Mouse (Mus musculus): Measurements from ENCODE around the gene Prrc2b. TPM values are rescaled to one million over a fixed set of nuclear protein-coding genes. Genes with fewer than 3 reads are reported as not detected.

Prrc2b gene
- total RNA-seq, 2 experiments from 2014 or later, result 271 to 276 TPM

DNA sequence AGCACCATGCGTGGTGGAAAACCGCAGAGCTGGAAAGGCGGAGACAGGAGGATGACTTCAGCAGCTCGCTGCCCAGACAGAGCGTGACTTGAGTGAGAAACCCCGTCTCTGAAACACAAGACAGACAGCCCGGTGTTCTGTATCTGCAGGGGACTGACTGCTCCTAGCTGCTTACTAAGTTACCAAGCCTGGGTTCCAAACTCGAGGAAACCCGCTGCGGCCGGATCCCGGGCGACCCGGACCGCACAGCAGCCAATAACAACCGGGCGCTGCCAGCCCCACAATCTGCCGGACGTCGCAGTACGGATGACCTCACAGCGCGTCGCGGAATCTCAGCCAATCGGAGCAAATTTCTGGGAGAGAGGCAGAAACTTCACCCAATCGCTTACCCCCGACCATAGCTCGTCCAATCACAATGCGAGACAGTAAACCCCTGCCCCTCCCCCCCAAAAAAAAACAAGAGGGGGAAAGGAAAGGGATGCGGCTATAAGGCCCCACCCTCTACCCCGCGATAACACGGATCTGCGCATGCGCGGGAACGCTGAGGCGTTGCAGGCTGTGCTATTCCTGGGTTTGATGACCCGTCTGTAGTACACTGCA lies 13.1 kb upstream of the Prrc2b start:
- peak; percentile 97 to 98 for DNase-seq

DNA sequence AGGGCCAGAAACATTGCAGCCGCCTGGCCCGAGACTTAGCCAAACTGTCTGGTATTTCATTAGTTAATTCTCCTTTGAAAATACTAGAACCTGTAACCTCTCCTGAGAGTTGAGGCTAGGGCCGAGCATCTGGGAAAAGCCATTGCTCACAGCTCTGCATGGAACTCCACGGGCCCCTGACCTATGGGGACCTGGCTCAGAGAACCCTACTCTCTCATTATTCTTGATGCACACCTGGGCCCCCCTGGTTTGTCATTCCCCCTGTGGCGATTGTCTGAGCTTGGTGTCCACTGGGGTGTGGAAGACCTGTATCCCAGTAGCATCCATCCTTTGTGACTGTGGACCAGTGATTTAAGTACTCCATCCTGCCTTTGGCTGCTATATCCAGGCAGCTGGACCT lies 11.5 kb upstream of the Prrc2b start:
- DNase-seq, result no peak

DNA sequence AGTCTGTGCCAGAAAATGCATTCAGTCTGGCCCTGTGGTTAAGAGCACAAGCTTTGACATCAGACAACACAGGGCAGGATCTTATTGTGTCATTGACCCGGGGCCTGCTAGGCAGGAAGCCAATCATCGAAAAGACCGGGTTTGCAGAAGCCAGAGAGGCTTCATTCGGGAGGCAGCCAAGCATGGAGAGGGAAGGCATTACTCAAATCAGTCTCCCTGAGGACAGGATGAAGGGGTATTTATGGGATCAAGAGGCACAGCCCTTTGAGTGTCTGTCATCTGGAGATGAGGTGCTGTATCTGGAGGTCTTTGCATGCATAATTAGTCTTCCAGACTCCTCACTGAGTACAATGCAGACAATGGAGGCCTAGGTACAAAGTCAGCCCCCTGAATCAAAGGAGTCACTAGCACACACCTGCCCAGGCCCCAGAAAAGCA lies 10.4 kb upstream of the Prrc2b start:
- no peak for DNase-seq

DNA sequence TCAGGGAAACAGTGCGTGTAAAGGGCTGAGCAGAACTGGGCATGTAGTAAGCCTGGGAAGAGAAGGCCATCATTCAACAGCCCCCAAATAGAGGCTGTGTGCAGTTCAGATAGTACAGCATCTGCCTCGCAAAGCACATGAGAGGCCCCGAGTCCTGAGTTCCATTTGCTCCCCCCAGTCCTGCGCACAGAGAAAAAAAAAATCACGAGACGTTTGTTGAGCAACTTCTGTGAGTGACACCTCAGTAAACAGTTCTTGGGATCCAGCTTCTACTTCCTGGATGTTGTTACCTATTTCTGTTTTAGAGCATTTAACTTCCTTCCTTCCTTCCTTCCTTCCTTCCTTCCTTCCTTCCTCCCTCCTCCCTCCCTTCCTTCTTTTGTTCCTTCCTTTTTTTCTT lies 9.3 kb upstream of the Prrc2b start:
- no peak for DNase-seq

DNA sequence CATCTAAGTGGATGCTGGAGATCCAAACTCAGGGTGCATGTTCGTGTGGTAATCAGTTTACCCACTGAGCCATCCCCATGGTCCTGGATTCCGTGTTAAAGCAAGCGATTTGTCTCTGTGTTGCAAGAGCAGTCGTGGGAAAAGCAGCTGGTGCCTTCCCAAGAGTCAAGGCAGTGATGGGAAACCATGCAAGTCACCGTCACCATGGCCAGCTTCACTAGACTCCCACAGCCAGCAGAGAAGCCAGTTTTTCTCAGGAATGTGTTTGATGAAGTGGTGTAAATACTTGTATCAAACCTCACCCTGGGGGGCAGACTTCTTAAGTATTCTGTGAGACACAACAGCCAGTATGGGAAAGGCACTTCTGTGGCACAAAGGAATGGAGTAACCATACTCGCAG lies 8.5 kb upstream of the Prrc2b start:
- DNase-seq, result no peak

DNA sequence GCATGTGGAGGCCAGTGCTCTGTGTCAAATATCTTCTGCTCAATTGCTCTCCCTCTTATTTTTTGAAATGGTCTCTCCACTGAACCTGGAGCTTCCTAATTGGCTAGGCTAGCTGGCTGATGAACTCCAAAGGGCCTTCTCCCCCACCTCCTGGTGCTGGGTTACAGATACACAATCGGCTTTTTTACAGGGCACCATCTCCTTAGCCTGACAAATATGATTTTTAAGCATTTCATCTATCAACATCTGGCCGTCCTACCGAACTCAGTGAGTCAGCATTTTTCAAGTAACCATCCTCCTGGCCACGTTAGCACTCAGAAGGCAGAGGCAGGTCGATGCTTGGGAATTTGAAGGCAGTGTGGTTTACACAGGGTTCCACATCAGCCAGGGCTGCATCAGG lies 6.2 kb upstream of the Prrc2b start:
- no peak for DNase-seq

DNA sequence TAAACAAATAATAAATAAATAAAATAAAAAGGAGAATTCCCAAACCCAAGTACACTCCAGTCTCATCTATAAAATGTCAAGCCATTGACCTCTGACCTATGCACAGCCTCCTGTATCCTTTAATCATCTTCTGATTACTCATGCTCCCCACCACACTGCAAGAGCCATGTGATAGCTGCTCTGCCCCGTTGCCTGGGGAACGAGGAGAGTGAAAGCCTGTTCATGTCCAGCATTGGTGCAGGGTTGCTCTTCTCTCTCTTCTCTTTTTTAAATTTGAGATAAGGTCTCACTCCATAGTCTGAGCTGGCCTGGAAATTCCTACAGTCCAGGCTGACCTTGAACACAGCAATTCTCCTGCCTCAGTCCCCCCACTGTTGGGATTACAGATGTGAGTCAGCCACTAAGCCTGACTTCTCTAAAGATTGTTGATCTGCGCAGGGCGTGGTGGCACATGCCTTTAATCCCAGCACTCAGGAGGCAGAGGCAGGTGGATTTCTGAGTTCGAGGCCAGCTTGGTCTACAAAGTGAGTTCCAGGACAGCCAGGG lies 4.2 kb upstream of the Prrc2b start:
- no peak for DNase-seq

DNA sequence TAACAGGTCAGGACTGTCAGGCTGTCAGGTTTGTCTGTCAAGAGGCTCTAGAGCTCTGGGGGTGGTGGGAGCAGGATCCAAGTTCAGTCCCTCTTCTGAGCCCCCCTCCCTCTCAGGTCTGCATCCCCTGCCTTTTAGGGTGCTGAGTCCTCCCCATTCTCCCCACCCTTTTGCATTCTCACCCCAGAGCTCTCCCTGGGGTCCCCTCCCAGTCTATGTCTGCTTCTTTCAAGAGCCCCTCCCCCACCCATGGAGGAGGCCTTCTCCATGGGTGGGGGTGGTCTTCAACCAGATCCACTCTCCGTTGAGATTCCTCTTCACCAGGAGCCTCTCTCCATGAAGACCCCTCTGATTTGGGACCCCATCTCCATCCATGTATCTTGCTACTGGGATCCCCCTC lies 747 bp upstream of the Prrc2b start:
- no peak for DNase-seq

DNA sequence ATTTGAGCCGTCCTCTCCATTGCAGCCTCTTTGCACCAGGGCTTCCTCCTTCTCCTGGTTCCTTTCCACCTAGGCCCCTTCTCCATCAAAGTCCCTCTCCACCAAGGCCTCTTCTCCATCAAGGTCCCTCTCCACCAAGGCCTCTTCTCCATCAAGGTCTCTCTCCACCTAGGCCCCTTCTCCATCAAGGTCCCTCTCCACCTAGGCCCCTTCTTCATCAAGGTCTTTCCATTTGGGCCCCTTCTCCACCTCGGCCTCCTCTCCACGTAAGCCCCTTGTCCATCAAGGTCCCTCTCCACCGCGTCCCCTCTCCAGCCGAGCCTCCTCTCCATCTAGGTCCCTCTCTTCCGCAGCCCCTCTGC lies 339 bp upstream of the Prrc2b start:
- no peak for DNase-seq

DNA sequence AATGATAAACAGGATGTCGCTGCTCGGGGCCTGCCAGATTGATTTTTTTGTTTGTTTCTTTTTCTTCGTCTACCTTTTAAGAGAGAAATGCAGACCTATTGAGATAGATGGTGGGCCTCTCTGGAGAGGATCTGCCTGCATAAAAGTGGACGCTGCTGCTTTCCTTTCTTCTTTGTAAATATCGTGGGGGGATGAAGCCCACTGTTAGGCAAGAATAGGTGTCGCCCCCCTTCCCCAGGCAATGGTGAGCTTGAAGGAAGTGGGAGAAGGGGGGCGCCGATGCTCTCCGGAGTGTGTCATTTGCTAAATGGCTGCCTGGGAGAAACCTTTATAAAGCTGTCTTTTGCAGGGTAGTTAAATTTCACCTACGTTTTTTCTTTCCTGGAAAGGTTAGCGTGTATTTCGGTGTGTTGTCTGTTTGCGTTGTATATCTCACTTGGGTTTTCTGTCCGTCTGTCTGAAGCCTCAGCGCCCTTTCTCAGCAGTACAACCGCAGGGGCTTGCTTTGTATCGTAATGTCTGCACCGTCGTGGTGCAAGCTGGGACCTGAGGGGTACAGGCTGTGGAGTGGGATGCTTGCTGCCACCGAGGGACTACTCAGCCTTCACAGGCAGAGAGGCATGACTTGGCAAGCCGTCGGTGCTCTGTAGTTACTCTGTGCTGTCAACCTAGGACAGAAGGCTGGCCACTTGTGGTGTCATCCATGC lies 931 bp downstream of the Prrc2b start:
- DNase-seq, result no peak

DNA sequence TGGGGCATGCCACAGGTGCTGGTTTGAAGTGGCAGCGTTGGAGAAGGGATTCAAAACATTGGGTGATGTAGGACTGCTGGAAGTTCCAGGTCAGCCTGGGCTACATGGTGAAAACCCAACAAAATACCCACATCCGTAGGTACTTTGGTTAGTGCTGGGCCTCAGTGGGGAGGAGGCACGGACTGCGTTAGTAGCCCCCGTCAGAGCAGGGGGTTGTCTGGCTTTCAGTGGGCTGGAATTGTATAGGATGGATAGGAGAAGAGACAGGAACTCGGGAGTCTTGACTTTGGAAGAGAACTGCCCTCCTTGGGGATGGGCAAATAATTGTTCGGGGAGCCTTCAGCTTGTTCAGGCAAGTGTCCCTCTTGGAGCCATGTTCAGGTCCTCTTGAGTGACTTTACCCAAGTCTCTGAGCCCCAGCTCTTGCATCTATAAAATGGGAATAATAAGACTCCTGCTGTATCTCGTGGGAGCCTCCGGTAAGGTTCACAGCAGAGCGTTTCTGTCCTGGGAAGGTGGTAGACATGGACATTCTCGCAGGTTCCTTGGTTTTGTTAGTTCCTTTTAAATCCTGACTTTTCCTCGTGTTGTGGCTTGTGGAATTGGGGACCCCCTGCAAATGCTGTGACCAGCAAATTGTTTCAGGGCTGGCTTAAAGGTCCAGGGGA lies 1.6 kb downstream of the Prrc2b start:
- no peak for DNase-seq

DNA sequence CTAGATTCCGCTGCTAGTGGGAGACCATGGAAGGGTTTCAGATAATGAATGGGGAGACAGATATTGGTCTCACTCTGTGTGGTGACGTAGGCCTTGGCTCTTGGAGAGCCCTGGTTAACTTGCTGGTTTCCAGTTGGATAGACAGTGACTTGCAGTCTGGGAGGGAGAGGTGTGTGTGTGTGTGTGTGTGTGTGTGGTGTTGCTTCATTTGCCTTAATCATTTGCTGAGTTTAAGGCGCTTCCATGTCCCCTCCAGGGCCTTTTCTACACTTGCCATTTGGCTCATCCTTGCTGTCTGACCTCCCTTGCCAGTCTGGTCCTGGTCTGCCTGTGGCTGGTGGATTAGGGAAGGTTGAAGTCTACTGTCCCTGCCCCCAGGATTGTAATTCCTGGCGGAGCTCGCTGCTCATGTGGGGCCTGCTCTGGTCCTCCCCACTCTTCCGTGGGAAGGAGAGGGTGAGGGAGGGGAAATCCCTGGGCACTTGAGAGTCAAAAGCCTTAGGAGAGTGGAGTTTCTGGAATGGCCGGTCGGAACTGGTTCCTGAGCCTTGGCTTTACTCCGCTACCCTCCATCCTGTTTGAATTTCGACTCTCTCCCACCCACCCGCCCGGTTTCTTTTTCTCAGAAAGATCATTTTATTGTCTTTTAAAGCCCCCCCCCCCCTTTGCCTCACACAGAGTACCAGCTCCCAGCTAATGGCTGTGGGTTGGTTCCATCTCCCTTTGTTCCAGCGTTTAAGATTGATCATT lies 2.3 kb downstream of the Prrc2b start:
- no peak for DNase-seq

DNA sequence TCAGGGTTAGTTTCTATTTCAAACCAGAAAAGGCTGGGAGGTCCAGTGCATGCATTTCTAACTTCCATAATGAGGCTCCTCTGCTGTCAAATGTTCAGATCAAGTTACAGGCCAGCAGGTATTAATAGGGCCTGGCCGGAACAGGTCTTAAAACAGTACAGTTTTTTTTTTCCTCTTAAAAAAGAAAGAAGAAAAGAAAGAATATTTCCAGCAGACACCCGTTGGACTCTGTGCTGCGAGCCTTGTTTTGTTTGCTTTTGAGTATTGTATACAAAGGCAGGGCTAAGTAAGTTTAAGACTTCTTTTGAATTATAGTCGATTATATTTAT lies 2.9 kb downstream of the Prrc2b start:
- DNase-seq, result no peak

DNA sequence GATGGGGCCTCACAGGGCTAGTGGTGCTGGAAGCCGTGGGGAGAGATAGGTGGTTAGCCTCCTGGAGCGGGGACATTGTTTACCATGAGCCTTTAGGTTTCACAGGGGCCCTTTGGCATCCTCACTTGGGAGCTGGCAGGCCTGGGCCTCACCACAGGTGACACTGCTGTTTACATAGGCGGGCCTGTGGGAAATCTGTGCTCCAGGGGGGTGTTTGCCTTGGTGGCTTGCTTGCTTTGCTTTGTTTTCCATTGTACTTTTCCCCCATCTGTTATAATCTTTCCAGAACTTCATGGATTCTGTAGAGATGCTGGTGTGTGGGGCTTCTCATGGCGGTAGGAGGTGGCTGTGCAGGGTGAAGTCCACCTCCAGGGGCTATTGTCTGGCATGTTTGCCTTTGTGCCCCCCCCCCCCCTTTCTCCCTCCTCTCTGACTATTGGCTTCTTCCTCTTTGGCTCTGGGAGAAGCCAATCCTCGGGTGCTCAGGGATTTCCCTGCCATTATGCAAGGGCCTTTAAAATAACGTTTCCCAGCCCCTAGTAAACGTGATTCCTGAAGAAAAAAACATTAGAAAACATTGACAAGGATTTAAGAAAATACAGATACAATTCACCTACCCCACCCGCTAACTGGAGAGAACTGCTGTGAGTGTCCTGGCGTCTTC lies 3.6 kb downstream of the Prrc2b start:
- DNase-seq, result no peak

DNA sequence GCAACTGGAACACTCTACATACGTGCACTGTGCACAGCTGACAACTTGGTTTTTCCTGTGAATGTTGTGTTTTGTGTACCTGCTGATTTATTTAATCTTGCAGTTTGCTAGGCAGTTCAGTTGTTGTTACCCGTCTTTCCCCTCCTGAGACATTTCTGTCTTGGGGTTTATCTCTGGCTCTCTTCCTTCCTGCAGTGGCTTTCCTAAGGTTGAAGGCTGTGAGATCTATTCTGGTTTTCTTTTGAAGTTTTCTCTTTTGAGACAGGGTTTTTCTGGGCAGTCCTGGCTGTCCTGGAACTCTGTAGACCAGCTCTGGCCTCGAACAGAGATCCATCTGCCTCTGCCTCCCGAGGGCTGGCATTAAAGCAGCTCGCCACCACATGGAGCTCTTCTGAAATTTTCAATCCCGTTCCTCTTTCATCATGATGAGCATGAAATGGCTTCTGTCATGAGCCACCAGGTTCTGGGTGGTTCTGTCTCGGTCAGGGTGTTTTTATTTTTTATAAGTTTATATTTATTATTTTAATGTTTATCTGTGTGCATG lies 4.2 kb downstream of the Prrc2b start:
- DNase-seq, result no peak

DNA sequence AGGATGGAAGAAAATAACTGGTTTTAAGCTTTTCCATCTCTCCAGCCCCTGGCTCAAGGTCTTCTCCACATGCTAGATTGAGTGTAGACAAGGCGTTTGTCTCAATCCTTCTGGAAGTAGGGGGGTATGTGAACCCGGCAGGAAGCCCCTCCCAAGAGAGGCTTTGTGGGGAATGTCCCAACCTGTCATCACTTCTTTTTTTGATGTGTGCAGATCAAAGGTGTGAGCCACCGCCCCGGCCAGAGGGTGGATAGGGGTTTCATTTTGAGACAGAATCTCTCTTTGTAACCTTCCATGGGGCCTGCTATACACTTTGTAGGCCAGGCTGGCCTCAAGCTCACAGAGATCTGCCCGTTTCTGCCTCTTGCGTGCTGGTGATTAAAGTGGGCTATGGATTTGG lies 4.7 kb downstream of the Prrc2b start:
- no peak for DNase-seq

DNA sequence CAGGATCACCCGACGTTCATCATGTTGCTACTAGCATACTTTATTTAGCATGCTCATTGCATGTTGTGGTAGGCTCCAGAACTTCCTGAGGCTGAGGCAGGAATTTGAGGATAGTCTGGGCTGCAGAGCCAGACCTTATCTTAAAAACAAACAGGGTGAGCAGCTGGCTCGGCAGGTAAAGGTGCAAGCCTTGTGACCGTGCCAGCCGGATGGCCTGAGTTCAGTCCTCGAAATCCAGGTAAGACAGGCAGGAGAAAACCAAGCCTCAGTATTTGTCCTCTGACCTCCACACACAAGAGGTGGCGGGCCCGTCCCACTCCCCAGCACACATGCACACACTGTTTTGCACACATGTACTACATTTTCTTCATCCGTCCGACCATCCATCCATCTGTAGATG lies 5.8 kb downstream of the Prrc2b start:
- no peak for DNase-seq

DNA sequence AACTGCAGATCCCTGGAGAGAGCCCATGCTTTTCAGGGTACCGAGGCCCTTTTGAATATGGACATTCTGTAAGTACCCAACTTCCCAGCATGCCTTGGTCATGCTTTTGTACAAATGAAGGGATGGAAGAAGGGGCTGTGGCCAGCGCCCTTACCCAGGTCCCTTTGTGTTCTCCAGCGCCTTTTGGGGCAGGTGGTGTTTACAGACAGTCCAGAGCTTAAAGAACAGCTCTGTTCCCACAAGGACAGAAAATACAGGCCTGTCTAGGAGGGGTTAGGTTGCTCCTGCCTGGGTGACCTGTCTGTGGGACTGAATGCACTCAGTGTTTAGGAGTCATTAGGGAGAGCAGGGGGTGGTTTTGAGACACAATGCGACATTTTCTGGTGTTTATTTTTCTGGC lies 6.4 kb downstream of the Prrc2b start:
- DNase-seq, result no peak

DNA sequence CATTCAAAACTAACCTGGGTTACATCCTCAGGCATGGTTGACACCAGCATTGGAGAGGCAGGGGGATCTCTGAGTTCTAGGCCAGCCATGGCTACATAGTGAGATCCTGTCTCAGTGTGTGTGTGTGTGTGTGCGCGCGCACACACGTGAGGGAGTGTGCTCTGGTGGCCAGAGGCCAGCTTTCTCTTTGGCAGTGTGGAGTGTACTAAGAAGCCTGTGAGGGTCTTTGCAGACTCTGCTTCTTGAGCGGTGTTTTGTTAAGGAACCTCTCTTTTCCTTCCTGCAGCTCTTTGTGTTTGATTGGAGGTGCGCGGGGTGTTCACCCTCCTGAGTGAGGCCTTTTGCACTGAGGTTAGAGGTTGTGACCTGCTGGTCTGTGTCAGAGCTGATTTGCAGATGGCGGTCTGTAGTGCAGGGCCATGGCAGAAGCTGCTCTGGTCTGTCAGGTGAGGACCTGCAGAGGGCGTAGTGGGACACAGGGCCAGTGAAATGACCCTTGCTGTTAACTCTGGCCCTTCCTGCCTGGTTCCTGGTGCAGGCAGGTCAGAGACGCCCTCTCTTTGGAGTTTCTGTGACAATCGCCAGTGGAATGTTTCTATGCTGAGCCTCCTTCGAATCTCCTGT lies 7.8 kb downstream of the Prrc2b start:
- DNase-seq, result no peak

DNA sequence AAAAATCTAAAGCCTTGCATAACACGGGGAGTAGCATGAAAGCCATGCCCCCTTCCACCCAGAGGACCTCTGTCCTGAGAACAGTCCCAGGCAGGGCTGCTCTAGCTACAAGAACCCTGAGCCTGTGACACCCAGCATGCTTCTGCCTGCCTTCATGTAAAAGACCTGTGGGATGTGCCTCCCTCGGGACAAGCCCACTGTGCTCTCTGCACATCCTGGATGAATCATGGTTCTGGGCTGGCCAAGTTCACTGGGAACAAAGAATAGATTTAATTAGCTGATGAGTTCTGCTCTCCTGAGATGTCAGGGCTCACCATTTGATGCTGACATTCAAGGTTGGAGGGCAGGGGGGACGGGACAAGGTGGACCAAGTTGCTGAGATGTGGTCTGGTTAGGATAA lies 9.6 kb downstream of the Prrc2b start:
- DNase-seq, result no peak

DNA sequence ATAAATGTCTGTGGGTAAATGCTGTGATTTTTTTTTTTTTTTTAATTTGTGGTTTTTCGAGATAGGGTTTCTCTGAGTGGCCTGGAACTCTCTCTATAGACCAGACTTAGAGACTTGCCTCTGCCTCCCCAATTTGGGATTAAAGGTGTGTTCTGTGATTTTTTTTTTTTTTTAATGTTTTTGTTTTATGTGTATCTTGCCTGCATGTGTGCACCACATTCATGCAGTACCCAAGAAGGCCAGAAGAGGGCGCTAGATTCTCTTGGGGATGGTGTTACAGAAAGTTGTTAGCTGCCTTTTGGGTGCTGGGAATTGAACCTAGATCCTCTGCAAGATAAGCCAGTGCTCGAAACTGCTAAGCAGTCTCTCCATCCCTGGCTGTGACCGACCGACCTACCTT lies 10.1 kb downstream of the Prrc2b start:
- DNase-seq, result no peak

DNA sequence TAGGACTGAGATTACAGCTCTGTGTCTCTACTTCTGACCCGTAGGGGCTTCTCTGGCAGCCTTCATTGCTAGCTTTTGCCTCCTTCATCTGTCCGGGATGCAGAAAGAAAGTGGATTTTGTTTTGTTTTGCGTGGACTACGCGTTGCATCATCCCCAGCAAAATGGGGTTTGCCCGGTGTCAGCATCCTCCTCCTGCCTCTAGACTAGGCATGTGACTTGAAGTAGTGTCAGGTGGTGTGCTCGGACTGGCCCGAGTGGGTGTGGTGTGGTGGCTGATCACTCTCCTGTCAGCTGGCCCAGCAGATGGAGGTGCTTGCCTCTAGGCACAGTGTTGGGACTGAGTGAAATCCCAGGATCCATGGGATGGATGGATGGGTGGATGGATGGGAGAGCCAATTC lies 11.2 kb downstream of the Prrc2b start:
- no peak for DNase-seq

All from layer of hippocampus, postnatal 36 days (tissue).